Mouse (Mus musculus): Measurements from ENCODE around the gene Rmnd5b. TPM values are rescaled to one million over a fixed set of nuclear protein-coding genes. Genes with fewer than 3 reads are reported as not detected.
"Not testable (repeated sequence)": the region's sequence is repeated elsewhere in the genome, so short reads cannot be mapped to it uniquely, and the experiment has no call there.

Rmnd5b gene
- total RNA-seq, 2 experiments from 2014 or later = 16.2 to 17.9 TPM

GRCm38 (mm10) chr11:51620084-51620483 lies 15.6 kb downstream of the Rmnd5b start:
- no peak for DNase-seq

- peak; percentile 93 for DNase-seq
These were observed 16.2 kb downstream of the Rmnd5b start, which contains the start of gene Nhp2 for GRCm38 (mm10) chr11:51619409-51620060. Gene Nhp2, plus strand, starts transcription at chr11:51619735.

GRCm38 (mm10) chr11:51618894-51619408 lies 16.7 kb downstream of the Rmnd5b start:
- DNase-seq = no peak

GRCm38 (mm10) chr11:51617693-51618092 lies 18.0 kb downstream of the Rmnd5b start:
- peak; percentile 61 for DNase-seq

- not testable (repeated sequence) for DNase-seq
These were observed 19.6 kb downstream of the Rmnd5b start for GRCm38 (mm10) chr11:51616113-51616512.

GRCm38 (mm10) chr11:51615601-51616000 lies 20.1 kb downstream of the Rmnd5b start:
- peak; percentile 52 for DNase-seq

GRCm38 (mm10) chr11:51615129-51615528 lies 20.6 kb downstream of the Rmnd5b start:
- DNase-seq = no peak

GRCm38 (mm10) chr11:51614256-51614655 lies 21.4 kb downstream of the Rmnd5b start:
- no peak for DNase-seq

- DNase-seq = not testable (repeated sequence)
These were observed 25.8 kb downstream of the Rmnd5b start for GRCm38 (mm10) chr11:51609940-51610339.

- DNase-seq = no peak
These were observed 26.3 kb downstream of the Rmnd5b start for GRCm38 (mm10) chr11:51609266-51609909.

- DNase-seq = no peak
These were observed 28.5 kb downstream of the Rmnd5b start for GRCm38 (mm10) chr11:51607096-51607738.

GRCm38 (mm10) chr11:51606447-51607095 lies 29.1 kb downstream of the Rmnd5b start, which contains the start of gene Hnrnpab:
Gene Hnrnpab, minus strand, starts transcription at chr11:51606847.
- peak; percentile 92 for DNase-seq

- peak; percentile 85 for DNase-seq
These were observed 29.9 kb downstream of the Rmnd5b start for GRCm38 (mm10) chr11:51605602-51606446.

- DNase-seq = no peak
These were observed 33.4 kb downstream of the Rmnd5b start for GRCm38 (mm10) chr11:51602253-51602652.

GRCm38 (mm10) chr11:51597553-51597952 lies 38.1 kb downstream of the Rmnd5b start:
- DNase-seq = no peak

- no peak for DNase-seq
These were observed 40.1 kb downstream of the Rmnd5b start for GRCm38 (mm10) chr11:51595459-51596083.

- no peak for DNase-seq
These were observed 40.9 kb downstream of the Rmnd5b start for GRCm38 (mm10) chr11:51594715-51595350.

- DNase-seq = no peak
These were observed 41.8 kb downstream of the Rmnd5b start for GRCm38 (mm10) chr11:51593849-51594248.

GRCm38 (mm10) chr11:51593368-51593767 lies 42.3 kb downstream of the Rmnd5b start:
- DNase-seq = no peak

GRCm38 (mm10) chr11:51591915-51592314 lies 43.8 kb downstream of the Rmnd5b start:
- DNase-seq = no peak
